Mouse (Mus musculus) v-Abl transformed pro-B cells (cell line): ENCODE measurements around the gene P2rx4.
"Not testable (repeated sequence)": the region's sequence is repeated elsewhere in the genome, so short reads cannot be mapped to it uniquely, and the experiment has no call there.

ENCODE experiments used
- in situ Hi-C, 2 experiments: fragments of 400-800 bp; cut with MboI; formaldehyde crosslinking; loops; one replicate each; pipeline ENCODE4 v1.15.1; 2025; ENCODE audit not compliant: unreplicated experiment in 2 of 2

The P2rx4 gene

DNA sequence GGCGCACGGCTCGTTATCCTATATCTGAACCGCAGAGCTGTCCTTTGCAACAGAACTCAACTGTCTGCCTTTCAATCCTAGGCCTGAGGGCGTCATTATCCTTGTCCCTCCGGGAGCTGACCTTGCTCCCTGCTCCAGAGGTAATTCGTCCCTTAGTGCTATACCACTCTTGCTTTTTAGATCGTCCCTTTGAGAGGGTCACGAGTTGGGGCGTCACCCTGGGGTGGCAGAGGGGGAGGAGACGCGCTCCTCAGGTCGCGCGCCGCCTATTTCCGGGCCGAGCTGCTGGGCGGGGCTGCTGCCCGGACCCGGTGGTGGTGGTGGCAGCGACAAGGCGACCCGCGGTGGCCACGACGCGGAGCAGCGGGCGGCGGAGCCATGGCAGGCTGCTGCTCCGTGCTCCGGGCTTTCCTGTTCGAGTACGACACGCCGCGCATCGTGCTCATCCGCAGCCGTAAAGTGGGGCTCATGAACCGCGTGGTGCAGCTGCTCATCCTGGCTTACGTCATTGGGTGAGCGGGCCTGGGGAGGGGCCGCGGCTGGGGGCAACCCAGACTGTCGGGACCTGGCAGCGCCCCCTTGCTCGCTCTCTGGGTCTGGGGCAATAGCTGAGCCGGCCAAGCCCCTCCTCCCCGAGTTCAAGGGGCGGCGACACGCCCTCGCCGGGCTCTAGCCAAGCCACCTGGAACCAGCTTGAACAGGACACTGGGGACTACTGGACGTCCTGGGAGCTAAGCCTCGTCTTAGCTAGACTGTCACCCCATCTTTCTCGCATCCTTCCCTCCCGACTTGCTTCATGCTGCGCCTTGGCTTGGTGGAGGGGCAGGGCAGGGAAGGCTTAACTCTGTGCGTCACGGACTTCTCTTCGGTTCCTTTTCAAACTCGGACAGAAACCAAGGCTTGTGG is at the start of gene P2rx4:
P2rx4 (plus strand) TSS at position 269 of the 906 bp plus-strand sequence.
- in situ Hi-C loops = no loop called here

DNA sequence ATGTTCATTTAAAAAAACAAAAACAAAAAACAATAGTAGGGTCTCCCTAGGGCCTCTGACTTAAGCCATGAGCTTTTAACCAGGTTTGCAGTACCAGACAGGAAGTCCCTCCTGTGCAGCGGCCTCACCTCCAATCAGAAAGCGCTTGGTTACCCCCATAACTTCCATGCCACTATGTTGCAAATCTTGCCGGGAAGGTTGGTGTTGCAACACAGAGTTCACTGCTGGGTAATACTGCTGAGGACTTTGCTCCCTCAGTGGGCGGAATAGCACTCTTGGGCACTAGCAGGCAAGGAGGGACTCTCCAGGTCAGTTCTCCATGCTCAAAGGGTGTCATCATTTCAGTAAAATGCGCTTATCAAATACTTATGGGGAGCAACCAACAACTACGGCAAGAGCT is 44.8 kb upstream of the P2rx4 start:
- in situ Hi-C loops = no loop called here

GRCm38 (mm10) chr5:122665036-122665435 is 42.3 kb upstream of the P2rx4 start:
- in situ Hi-C loops = no loop called here

DNA sequence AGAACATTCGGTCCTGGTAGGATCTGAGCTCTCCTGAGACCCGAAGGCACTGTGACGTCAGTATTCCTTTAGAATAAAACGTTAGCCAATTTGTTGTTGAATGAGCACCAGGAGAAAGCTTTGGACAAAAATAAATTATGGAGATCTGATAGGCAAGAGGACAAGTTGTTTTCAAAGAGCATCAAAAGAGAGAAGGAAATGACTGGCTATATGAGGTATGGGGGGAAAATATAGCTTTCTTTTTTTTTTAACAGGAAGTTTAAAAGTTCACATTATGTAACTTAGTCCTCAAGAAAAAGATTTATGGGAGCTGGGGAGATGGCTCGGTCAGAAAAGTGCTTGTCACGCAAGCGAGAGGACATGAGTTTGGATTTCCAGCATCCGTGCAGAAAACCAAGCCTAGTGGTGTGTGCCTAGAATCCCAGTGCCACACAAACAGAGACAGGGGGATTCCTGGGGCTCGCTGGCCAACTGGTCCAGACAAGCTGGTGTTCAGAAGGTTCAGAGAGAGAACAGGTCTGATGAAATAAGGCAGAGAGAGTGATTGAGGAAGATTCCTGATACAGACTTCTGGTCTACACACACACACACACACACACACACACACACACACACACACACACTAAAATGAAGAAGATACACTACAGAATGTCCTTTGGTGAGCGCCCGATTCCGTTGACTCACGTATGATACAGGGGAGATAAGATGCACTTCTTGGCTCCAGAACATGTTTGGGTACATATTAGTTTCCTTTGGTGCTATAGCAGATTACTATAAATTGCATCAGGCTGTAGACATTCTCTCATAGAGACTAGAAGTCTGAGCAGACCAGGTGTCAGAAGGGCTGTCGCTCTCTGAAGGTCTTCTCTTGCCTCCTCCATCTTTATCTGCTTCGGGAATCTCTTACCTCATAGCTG is 38.1 kb upstream of the P2rx4 start:
- in situ Hi-C loops = no loop called here

DNA sequence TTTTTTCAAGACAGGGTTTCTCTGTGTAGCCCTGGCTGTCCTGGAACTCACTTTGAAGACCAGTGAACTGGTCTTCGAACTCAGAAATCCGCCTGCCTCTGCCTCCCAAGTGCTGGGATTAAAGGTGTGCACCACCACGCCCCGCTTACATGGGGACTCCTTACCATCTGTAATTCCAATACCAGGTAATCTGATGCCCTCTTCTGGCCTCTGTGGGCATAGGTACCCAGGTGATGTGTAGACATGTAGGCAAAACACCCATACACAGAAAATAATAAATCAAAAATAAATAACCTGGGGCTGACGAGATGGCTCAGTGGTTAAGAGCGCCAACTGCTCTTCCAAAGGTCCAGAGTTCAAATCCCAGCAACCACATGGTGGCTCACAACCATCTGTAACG is 35.7 kb upstream of the P2rx4 start:
- in situ Hi-C loops = not testable (repeated sequence)

DNA sequence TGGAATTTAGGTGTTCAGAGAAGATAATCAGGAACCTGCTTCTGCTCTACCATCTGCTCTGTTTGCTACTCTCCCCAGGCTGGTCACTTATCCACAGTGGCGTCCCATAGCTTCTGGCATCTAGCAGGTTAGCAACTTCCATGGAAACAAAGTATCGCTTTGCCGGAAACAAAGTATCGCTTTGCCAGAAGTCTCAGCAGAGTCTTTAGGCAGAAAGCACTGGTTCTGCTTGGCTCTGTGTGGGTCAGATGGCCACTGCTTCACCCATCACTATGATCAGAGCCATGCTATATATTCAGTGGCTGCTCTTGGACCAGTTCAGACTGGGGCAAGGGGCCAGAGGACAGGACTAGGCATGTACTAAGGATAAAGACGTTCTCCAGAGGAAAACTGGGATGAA is 35.0 kb upstream of the P2rx4 start:
- in situ Hi-C loops = no loop called here

GRCm38 (mm10) chr5:122676002-122676401 is 31.3 kb upstream of the P2rx4 start:
- in situ Hi-C loops = no loop called here

GRCm38 (mm10) chr5:122677983-122678382 is 29.4 kb upstream of the P2rx4 start:
- in situ Hi-C loops = no loop called here

GRCm38 (mm10) chr5:122679881-122680280 is 27.5 kb upstream of the P2rx4 start:
- in situ Hi-C loops = no loop called here

GRCm38 (mm10) chr5:122681276-122681675 is 26.1 kb upstream of the P2rx4 start:
- in situ Hi-C loops = no loop called here

DNA sequence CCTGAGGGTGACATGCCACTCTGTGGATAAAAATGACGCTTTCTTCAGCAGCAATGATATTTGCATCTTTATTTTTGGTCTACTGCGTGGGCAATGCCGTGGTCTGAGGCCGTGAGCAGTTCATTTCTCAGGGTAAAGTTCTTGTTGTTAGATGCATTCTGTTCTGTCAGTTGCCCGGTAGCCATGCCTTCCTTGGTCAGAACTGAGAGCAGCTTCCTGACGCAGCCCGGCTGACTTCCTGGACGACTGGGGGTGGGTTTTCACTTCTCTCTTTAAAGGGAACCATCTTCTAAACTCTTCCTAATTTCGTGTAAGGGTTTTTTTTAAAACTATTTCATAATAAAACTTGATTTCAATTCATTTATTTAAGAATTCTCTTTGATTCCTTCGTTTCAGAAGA is 23.4 kb upstream of the P2rx4 start:
- in situ Hi-C loops = no loop called here

DNA sequence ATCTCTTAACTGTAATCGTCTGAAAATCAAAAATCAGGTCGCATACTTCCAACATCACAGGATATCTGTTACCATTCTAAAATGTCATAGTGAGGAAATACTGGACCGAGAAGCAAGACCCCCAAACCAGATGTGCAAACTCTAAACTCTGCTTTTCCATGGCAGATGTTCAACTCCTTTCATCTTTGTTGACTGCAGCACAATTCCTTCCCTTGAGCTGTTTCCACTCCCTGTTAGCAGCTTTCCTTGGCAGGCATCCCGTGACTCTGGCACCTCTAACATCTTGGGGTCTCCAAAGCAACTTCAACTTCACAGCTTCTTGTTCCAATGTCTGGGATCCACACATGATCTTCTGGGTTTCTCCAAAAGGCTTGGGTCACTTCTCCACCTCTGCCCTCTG is 20.0 kb upstream of the P2rx4 start:
- in situ Hi-C loops = no loop called here

GRCm38 (mm10) chr5:122689153-122689552 is 18.2 kb upstream of the P2rx4 start:
- in situ Hi-C loops = no loop called here

DNA sequence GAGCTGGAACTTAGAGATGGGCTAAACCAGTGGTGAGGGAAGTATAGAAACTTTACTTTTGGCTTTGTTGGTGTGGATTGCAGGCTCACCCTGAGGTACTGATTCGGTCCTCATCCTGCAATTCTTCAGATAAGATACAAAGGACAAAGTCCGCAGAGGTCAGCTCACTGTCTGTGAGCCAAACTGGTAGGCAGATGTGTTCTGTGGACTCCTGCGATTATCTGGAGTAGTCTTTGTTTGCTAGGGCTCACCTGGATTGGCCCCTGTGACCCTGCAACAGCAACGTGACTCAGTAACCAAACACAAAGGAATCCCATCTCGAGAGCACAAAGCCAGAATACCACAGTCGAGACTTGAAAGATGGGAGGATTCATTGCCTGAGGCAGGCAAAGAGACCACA is 16.9 kb upstream of the P2rx4 start:
- in situ Hi-C loops = no loop called here

GRCm38 (mm10) chr5:122693431-122694207 is 13.7 kb upstream of the P2rx4 start:
- in situ Hi-C loops = no loop called here

DNA sequence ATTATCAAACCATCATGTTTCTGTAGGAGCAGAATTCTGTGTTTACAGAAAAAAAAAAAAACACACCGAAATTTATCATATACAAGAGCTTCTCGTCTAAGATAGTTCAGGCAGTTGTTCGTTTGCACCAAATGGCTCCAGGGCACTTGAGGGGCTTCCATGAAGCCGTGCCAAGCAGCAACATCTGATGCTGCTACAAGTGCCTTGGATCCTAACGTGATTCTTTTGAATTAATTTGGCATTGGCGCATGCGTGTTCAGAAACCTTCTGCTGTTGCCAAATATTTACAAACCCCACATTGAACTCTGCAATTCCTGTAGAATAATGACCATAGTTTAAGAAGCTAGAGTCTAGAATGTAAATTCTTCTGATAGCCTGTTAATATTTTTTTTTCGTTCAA is 11.8 kb upstream of the P2rx4 start:
- in situ Hi-C loops = no loop called here

DNA sequence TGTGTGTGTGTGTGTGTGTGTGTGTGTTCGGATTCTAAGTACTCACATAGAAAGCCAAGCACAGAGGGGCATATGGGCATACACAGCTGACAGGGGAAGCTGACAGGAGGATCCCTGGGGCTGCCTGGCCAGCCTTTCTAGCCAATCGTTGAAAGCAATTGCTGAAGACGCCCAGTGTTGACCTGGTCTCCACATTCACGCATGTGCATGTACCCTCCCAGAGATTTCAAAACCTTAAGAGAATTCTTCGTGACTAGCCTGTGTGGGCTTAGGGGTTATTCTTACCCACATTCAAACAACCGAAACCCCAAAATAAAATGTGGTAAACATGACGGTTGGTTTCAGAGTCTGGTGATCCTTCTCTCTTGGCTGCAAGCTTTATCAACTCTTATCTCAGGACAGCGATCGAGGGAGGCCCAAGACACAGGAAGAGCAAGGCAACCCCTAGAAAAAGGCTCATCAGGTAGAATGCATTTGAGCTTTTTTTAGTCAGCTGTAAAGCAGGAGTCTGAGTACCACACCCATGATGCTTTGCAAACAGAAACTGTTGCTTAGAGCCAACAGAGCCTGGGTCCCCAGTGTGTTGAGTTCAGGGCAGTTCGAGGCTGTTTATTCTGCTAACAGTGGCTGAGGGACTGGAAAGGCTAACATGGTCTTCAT is 9.2 kb upstream of the P2rx4 start:
- in situ Hi-C loops = no loop called here

DNA sequence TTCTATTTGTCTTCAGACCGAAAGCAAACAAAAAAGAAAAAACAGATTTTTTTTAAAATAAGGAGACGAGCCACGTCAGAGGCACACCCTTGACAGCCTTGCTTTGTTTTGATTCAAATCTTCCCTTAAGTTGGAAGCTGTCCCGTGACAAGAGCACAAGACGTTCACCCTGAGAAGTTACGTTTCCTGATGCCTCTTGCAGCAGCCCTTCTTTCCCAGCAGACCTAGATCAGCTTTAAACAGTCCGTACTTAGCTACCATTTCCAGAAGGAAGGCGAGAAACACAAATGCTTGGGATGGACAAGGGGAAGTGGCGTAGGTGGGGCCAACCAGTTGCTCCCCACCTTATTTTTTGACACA is 8.7 kb upstream of the P2rx4 start:
- in situ Hi-C loops = no loop called here

DNA sequence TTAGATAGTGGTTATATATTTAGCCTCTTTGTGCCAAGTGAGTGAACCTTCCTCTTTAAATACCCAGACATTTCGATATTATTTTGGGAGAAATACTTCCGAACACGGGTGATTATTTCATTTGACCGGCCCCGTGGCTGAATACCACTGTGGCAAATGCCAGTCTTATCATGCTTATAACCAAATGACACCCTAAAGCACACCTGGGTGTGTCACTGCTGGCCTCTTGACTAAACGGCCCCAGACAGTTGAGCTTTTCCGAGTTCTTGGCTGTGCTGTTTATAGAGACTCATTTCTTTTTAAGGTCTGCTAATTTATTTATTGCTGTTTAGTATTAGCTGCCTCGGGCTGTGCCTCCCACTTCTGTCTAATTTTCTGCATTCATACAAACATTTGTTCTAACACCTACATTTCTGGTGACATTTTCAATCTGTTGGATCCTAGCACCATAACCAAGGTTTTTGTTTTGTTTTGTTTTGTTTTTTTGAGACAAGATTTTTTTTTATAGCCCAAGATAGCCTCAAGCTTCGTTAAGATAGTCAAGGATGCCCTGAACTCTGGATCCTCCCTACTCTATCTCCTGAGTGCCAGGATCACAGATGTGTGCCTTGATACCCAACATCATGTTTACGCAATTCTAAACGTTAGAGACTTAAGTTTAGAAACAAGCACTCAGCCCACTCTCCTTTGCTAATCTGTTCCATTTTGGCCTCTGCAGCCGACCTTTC is 7.1 kb upstream of the P2rx4 start:
- in situ Hi-C loops = no loop called here

DNA sequence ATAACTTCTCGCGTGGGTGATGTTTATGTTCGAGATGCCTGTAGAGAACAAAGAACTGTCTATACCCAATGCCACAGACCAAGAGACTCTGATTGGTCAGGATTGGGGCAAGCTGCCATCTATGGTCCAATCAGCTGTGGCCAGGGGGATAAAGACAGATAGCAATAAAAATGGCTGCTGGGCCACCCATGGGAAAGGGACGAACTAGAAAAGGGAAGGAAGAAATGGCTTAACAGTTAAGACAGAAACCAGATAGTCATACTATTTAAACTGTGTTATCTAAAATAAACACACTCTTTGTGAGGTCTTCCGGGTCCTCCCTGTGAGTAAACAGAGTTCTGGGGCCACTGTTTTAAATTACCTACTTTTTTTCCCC is 6.5 kb upstream of the P2rx4 start:
- in situ Hi-C loops = no loop called here
